Mouse (Mus musculus): ENCODE results near the gene Pitpnm3. TPM values are rescaled to one million over a fixed set of nuclear protein-coding genes. Genes with fewer than 3 reads are reported as not detected.
A peak's percentile ranks its signal among the peaks of the same experiment; 100 is the strongest.

Pitpnm3 gene
- 0.68 and 0.86 TPM in 2 replicates for polyA plus RNA-seq (2015; fragmentation: Nextera tagmentation; extraction: Ambion mirVana)

- H3K9ac ChIP-seq (ENCODE audit: low read depth, low read length): peak within 1 kb of the TSS; percentile 60
- no peaks in the 10 kb centered on the region for H3K9me3 ChIP-seq (ENCODE audit: control insufficient read depth)
- 1% methylated on average over 82 of the region's 107 CpGs for WGBS
- no peaks in the 10 kb centered on the region for H3K36me3 ChIP-seq (ENCODE audit: control insufficient read depth, insufficient read depth)
- peaks cover 27% of the 10 kb centered on the region for H3K27me3 ChIP-seq (replicated peaks; ENCODE audit: control insufficient read depth, insufficient read depth, low read length)
- no peaks in the 10 kb centered on the region for H3K4me1 ChIP-seq (replicated peaks; ENCODE audit: control insufficient read depth, insufficient read depth, low read length)
- TF ChIP-seq CTCF (IDR thresholded peaks at IDR 0.05; ENCODE audit: low read depth): no peak
- H3K27ac ChIP-seq (ENCODE audit: low read depth, low read length): no peak within 1 kb of the TSS
- no peak for ATAC-seq
- H3K4me3 ChIP-seq (ENCODE audit: low read depth, low read length): peak within 1 kb of the TSS; percentile 65
- peak within 1 kb of the TSS; percentile 97 for H3K4me2 ChIP-seq (replicated peaks; ENCODE audit: low read depth)
Measured at GRCm38 (mm10) chr11:72135383-72136158, at the start of gene Pitpnm3. Pitpnm3 (minus strand) TSS chr11:72135778.

- no peaks in the 10 kb centered on the region for H3K27me3 ChIP-seq (replicated peaks; ENCODE audit: control insufficient read depth, insufficient read depth, low read length)
- no peak overlapping the region for H3K9ac ChIP-seq (ENCODE audit: low read depth, low read length)
- H3K27ac ChIP-seq (ENCODE audit: low read depth, low read length): no peak overlapping the region
- no peaks in the 10 kb centered on the region for H3K9me3 ChIP-seq (ENCODE audit: control insufficient read depth)
- WGBS: 62% methylated on average over 4 of the region's 4 CpGs
- H3K4me3 ChIP-seq (ENCODE audit: low read depth, low read length): no peak overlapping the region
- H3K4me1 ChIP-seq (replicated peaks; ENCODE audit: control insufficient read depth, insufficient read depth, low read length): no peaks in the 10 kb centered on the region
- H3K4me2 ChIP-seq (replicated peaks; ENCODE audit: low read depth): no peak overlapping the region
- no peak for TF ChIP-seq CTCF (IDR thresholded peaks at IDR 0.05; ENCODE audit: low read depth)
- no peak for ATAC-seq
- H3K36me3 ChIP-seq (ENCODE audit: control insufficient read depth, insufficient read depth): peaks cover 33% of the 10 kb centered on the region
Measured at GRCm38 (mm10) chr11:72184252-72184651, 48.7 kb upstream of the Pitpnm3 start.

GRCm38 (mm10) chr11:72181136-72181535, 45.6 kb upstream of the Pitpnm3 start:
- Histone ChIP-seq H3K27me3 (replicated peaks; ENCODE audit: control insufficient read depth, insufficient read depth, low read length) (no peaks in the 10 kb centered on the region), H3K36me3 (ENCODE audit: control insufficient read depth, insufficient read depth) (peaks cover 35% of the 10 kb centered on the region), H3K27ac (ENCODE audit: low read depth, low read length) (no peak overlapping the region), H3K4me2 (replicated peaks; ENCODE audit: low read depth) (no peak overlapping the region), H3K4me3 (ENCODE audit: low read depth, low read length) (no peak overlapping the region), H3K9ac (ENCODE audit: low read depth, low read length) (no peak overlapping the region), H3K4me1 (replicated peaks; ENCODE audit: control insufficient read depth, insufficient read depth, low read length) (no peaks in the 10 kb centered on the region), H3K9me3 (ENCODE audit: control insufficient read depth) (no peaks in the 10 kb centered on the region)
- WGBS: 88% methylated on average over 4 of the region's 4 CpGs
- no peak for ATAC-seq
- no peak for TF ChIP-seq CTCF (IDR thresholded peaks at IDR 0.05; ENCODE audit: low read depth)

- Histone ChIP-seq H3K27ac (ENCODE audit: low read depth, low read length) (no peak overlapping the region), H3K4me2 (replicated peaks; ENCODE audit: low read depth) (no peak overlapping the region), H3K36me3 (ENCODE audit: control insufficient read depth, insufficient read depth) (peaks cover 40% of the 10 kb centered on the region), H3K9me3 (ENCODE audit: control insufficient read depth) (no peaks in the 10 kb centered on the region), H3K27me3 (replicated peaks; ENCODE audit: control insufficient read depth, insufficient read depth, low read length) (no peaks in the 10 kb centered on the region), H3K4me3 (ENCODE audit: low read depth, low read length) (no peak overlapping the region), H3K4me1 (replicated peaks; ENCODE audit: control insufficient read depth, insufficient read depth, low read length) (no peaks in the 10 kb centered on the region), H3K9ac (ENCODE audit: low read depth, low read length) (no peak overlapping the region)
- no peak for TF ChIP-seq CTCF (IDR thresholded peaks at IDR 0.05; ENCODE audit: low read depth)
- ATAC-seq: no peak
- 92% methylated on average over 5 of the region's 5 CpGs for WGBS
Measured at GRCm38 (mm10) chr11:72180556-72180955, 45.0 kb upstream of the Pitpnm3 start.

GRCm38 (mm10) chr11:72176553-72176952, 41.0 kb upstream of the Pitpnm3 start:
- Histone ChIP-seq H3K27me3 (replicated peaks; ENCODE audit: control insufficient read depth, insufficient read depth, low read length) (no peaks in the 10 kb centered on the region), H3K9ac (ENCODE audit: low read depth, low read length) (no peak overlapping the region), H3K36me3 (ENCODE audit: control insufficient read depth, insufficient read depth) (peaks cover 53% of the 10 kb centered on the region), H3K4me1 (replicated peaks; ENCODE audit: control insufficient read depth, insufficient read depth, low read length) (no peaks in the 10 kb centered on the region), H3K27ac (ENCODE audit: low read depth, low read length) (no peak overlapping the region), H3K4me2 (replicated peaks; ENCODE audit: low read depth) (no peak overlapping the region), H3K9me3 (ENCODE audit: control insufficient read depth) (no peaks in the 10 kb centered on the region), H3K4me3 (ENCODE audit: low read depth, low read length) (no peak overlapping the region)
- 79% methylated on average over 3 of the region's 3 CpGs for WGBS
- ATAC-seq: no peak
- no peak for TF ChIP-seq CTCF (IDR thresholded peaks at IDR 0.05; ENCODE audit: low read depth)

GRCm38 (mm10) chr11:72175966-72176365, 40.4 kb upstream of the Pitpnm3 start:
- Histone ChIP-seq H3K27ac (ENCODE audit: low read depth, low read length) (no peak overlapping the region), H3K36me3 (ENCODE audit: control insufficient read depth, insufficient read depth) (peaks cover 48% of the 10 kb centered on the region), H3K4me2 (replicated peaks; ENCODE audit: low read depth) (no peak overlapping the region), H3K27me3 (replicated peaks; ENCODE audit: control insufficient read depth, insufficient read depth, low read length) (no peaks in the 10 kb centered on the region), H3K9me3 (ENCODE audit: control insufficient read depth) (no peaks in the 10 kb centered on the region), H3K9ac (ENCODE audit: low read depth, low read length) (no peak overlapping the region), H3K4me1 (replicated peaks; ENCODE audit: control insufficient read depth, insufficient read depth, low read length) (no peaks in the 10 kb centered on the region), H3K4me3 (ENCODE audit: low read depth, low read length) (no peak overlapping the region)
- ATAC-seq: no peak
- TF ChIP-seq CTCF (IDR thresholded peaks at IDR 0.05; ENCODE audit: low read depth): no peak
- 92% methylated on average over 5 of the region's 5 CpGs for WGBS
